Mouse (Mus musculus): Measurements from ENCODE around the gene Crisp2.
A peak's percentile ranks its signal among the peaks of the same experiment; 100 is the strongest.
"Not testable (repeated sequence)": the region's sequence is repeated elsewhere in the genome, so short reads cannot be mapped to it uniquely, and the experiment has no call there.

Crisp2 gene

DNA sequence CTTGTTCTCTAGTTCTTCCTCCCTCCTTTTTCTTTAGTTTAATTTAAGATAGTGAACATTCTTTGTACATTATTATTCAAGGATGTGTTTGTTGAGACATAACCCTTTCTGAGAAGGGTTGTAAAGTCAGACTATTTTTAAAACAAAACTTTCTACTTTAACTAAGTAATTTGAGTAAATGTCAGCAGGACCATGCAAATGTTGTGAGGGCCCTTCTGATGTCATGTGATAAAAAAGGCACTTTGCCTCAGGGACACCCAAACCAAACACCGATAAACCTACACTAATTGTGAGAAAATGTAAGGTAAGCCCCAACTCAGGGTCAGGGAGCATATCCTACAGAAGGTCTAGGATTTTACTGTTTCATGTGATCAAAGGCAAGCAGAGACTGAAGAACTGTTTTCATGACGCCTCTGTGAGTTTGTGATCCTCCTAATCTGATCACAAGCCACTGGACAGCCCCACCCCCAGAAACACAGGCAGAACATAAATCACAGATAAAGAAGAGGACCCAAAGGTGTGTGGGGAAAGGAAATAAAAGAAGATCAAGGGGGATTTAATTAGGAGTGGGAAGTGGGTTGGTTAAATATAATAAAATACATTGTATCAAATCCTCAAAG, at the start of gene Crisp2:
Gene Crisp2, minus strand, starts transcription at position 51 of the 620 bp plus-strand sequence.
- DNase-seq (ENCODE audit: low read depth, low spot score), result no peak

DNA sequence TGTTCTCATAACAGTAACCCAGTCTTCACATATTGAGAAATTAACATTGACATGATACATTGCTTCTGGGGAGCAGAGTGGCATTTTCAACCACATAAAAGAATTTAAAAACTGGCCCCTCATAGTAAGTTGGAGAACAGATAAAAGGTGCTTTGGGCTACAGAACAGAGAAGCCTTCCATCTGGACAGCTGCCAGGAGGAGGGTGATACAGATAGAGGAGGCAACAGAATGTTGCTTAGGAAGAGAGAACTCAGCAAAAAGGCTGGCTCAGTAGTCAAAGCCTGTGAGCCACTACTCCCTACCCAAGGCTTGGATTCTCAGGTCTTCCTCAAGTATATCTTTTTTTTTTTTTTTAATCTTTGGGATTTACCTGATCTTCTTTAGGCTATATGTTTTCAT, 48.3 kb upstream of the Crisp2 start:
- DNase-seq (ENCODE audit: low read depth, low spot score), result no peak

DNA sequence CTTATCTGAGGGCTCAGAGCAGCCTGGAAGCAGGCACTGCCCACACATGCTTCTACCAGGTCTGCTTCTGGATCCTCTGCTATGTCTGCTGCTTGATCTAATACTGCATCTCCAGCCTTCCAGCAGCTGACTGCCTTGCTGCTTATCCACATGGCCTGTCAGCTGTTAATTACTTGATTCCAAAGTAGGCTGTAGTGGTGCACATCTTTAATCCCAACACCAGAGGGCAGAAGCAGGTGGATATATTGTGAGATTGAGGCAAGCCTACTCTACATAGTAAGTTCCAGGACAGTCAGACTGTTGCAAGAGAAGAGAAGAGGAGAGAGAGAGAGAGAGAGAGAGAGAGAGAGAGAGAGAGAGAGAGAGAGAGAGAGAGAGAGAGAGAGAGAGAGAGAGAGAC, 30.5 kb upstream of the Crisp2 start:
- no peak for DNase-seq (ENCODE audit: low read depth, low spot score)

DNA sequence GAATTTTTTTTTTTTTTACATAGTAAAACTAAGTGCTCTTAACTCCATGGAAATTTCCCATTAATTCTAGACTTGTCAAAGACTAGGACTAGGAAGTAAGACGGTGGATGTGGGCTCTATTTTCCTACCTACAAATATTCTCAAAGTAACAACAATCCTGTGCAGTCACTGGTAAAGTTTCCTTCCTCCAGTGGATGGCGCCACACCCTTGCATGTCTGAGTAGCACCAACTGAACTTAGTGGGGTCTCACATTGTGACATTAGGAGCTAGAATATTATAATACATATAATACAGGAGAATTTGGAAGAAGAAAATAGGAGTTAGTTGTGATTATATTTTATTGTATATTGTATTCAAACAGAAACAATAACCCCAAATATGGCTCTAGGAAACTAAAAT, 25.1 kb upstream of the Crisp2 start:
- no peak for DNase-seq (ENCODE audit: low read depth, low spot score)

DNA sequence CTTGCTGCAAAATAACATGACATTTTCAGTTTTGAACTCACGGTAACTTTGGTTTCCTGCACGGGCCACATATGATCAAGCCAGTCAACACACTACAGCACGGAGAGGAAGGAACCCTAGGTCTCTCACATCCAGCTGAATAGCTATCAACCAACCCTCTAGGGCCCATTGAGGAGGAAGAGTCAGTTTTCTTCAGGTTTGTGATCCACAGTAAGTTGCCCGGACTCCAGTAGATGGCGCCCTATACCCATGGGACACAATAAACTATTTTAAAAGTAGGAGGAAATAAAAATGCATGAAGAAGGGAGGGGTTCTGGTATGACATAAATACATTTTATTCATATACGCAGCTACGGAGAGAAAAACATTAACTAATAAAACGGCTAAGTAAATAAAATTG, 17.7 kb upstream of the Crisp2 start:
- peak; percentile 27 for DNase-seq (ENCODE audit: low read depth, low spot score)

DNA sequence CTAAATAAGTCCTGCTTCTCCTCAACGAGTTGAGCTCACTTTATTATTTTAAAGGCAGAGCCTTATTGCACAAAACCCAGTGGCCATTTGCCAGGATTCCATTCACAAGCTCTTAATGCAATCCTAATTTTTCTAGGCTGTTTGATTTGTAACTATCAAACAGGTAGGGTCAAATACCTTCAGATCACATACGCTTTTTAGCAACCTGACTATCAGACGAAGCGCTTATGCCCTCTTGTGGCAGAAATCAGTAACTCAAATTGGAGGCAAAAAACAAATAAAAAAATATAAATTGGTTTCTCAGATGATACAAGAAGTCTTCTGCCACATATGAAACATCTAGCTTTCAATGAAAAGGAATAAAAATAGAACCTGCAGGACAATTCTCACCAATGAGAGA, 17.0 kb upstream of the Crisp2 start:
- DNase-seq (ENCODE audit: low read depth, low spot score), result peak; percentile 42

DNA sequence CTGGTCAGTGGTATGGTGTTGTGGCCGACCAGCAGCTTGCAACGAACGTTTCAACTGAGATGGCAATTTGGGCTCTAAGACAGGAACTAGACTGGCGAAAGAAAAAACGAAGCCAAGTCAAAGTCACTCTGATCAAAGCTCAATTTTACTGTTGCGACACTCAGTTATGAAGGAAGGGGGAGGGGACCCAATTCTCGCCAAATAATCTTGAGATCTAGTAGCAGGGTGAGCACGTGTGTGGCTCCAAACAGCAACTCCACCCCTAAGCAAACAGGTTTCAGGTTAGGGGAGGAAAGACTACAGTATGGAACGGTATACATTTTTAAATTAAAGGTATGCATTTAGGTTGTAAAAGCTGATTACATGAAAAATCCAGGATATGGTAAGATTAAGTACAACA, 14.7 kb upstream of the Crisp2 start:
- no peak for DNase-seq (ENCODE audit: low read depth, low spot score)

DNA sequence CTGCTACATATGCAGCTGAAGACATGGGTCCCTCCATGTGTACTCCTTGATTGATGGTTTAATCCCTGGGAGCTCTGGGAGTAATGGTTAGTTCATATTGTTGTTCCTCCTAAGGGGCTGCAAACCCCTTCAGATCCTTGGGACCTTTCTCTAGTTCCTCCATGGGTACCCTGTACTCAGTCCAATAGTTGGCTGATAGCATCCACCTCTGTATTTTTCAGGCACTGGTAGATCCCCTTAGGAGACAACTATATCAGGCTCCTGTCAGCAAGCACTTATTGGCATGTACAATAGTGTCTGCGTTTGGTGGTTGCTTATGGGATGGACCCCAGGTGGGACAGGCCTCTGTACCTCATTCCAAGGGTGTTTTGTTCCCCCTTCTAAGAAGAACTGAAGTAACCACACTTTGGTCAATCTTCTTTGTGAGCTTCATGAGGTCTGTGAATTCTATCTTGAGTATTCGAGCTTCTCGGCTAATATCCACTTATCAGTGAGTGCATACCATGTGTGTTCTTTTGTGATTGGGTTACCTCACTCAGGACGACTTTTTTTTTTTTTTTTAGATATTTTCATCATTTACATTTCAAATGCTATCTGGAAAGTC, 10.6 kb upstream of the Crisp2 start:
- DNase-seq (ENCODE audit: low read depth, low spot score), result no peak

DNA sequence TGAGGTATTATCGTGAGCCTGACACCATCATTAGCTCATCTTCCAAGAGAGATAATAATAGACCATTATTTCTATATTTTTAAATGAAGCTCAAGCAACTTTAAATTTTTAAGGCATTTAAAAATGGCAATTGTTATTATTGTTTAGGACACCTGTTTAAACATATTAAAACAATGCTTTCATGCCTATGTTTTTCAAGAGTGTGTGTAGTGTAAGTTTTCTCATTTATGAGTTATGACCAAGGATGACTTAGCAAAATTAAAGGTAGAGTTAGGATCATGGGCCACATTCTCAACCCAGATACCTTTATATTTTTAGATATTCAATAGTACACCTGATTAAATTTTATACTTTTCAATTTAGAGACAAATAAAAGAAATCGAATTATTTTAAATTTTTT, 5.5 kb upstream of the Crisp2 start:
- no peak for DNase-seq (ENCODE audit: low read depth, low spot score)

DNA sequence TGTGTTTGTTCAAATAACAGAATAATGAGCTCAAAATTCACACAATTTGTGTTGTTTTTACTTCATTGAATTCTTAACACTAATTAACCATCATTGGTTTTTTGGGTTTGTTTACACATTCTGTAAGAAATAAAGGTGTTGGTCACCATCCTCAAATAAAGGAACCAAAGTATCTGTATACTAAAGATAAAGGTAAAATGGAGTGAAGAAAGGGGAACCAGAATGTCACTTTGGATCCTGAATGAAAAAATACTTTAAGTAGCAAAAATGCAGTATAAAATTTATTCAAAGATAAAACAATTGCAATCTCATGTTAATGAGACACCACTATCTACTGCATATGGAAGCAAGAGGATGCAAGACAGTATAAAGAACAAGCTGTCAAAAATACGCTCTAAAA, 4.8 kb upstream of the Crisp2 start:
- no peak for DNase-seq (ENCODE audit: low read depth, low spot score)

DNA sequence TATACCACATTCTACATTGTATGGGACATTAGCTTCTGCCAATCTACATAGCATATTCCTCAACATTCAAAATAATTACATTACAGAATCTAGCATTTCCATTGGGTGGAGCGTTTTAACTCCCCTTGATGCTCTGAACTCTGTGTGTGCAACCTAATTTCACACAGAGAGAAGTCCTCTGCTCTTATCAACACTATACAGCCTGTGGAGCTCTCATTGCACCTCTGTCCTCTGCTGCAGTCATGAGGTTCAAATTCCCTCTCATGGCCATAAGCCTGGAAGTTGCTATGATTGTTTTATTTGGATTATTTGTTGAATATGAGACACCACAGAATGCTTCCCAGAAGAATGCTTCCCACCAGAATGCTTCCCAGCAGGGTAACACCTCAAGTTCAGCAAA, 4.1 kb upstream of the Crisp2 start, which contains the start of gene Rhag:
Gene Rhag, plus strand, starts transcription at position 193 of the 400 bp plus-strand sequence.
- DNase-seq (ENCODE audit: low read depth, low spot score), result no peak

DNA sequence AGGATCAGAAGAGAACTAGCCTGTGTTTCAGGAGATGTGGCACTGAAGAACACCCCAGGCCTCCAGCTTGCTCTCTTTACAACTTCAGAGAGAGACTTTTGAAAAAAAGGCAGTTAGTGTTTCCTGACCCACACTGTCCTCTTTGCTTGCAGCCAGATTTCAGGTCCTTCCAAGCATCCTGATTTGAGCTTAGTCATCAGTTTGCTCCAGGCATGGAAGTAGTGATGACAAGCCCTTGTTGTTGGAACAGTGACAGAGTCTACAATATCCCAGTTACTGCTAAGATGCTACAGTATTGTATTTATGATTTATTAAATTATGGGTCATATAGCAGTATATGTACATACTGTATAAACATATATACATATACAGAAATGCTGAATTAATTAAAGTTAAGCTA, 1.3 kb upstream of the Crisp2 start:
- DNase-seq (ENCODE audit: low read depth, low spot score), result no peak

DNA sequence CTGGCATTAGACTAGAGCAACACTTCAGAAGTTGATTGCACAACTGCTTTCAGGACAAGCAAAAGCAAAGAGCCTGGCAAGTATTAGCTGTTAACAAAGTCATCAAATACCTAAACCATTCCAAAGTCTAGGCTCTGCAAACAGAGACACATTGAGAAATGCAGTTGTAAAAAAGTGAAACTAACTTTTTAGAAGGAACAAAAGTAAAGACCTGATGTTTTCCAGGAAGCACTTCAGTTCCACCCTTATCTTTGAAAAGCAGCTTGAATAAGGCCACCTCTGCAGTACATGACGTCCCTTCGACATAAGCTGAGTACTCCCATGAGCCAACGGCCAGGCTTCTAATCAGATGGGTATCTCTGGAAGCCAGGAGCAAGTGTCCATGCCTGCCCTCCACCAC, 253 bp downstream of the Crisp2 start:
- DNase-seq (ENCODE audit: low read depth, low spot score), result no peak

DNA sequence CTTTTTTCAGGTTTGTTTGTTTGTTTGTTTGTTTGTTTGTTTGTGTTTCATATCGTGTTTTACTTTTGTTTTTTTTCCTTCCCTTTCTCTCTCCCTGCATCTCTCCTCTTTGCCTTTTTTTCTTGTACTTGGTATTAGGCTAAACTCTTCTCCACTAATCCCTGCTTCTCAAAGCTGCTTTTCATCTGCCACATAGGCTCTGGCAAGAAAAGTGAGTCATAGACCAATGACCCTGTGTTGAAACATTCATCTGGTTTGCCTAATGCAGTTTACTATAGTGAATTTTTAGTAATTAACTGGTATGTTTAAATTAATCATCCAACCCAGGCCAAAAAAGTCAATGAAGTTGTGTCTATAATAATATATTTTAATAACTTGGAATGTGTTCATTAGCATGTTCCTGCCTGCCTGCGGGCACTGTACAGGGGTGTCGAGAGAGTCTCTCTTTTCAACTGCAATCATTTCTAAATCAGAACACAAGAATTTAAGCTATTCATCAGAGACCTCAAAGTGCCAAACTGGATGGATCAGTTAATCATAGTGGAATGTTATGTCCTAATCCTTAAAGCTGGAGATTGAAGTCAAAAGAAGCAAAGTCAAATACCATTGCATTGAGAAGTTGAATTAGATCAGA, 4.0 kb downstream of the Crisp2 start:
- DNase-seq (ENCODE audit: low read depth, low spot score), result no peak

DNA sequence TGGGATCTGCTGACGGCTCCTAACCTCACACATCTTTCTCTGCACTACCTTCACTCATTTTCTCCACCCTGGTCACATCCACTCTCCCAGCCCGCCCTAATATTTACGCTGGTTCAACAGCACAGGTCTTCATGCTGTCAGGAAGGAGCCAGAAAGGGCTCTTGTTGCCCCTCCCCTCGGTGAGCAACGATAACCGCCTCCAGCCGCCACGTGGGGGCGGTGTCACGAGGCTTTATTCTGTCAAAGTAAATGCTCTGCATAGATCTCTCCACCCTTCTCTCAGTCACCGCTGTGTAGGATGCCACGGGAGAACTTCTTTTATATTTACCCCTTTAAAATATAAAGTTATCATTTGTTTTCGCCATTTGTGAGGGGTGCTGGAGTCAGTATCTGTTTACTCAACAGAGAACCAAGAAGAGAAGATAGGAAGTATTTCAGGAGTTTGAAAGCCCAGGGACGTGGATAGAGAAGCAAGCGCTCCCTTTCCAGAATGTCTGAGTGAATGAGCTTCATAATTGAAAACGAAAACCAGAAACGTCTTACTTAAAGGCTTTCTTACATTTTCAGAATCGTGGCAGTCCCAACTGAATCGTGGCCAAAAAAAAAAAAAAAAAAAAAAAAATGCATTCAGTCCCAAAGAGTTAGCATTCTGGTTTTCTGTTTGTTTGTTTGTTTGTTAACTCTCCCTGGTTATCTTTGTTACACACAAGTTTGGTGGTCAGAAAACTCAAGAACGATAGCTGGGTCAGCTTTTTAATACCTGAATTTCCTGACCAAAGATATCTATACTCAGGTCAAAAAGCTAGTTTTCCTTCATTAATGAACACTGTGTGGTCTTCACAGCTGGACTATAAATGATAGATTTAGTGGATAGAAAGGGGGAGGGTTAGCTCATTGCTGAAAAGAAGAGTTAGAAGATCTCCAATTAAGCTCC, 12.6 kb downstream of the Crisp2 start:
- peak; percentile 2 for DNase-seq (ENCODE audit: low read depth, low spot score)

DNA sequence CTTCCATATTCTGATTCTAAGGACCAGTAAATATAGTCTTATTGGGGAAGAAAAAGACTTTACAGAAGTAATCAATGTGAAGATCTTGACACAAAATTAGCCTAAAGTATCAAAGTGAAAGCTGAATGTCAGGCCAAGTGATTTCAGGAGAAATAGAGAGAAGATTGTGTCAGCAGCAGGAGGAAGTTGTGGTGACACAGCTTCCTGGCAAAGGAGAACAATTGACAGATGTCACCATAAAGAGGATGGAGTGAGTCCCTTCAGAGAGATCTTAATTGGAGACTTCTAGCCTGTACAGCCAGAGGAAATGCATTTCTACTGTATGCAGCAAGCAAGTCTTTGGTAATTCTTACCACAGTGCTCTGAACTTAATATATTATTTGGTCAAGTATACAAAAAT, 16.9 kb downstream of the Crisp2 start:
- no peak for DNase-seq (ENCODE audit: low read depth, low spot score)

DNA sequence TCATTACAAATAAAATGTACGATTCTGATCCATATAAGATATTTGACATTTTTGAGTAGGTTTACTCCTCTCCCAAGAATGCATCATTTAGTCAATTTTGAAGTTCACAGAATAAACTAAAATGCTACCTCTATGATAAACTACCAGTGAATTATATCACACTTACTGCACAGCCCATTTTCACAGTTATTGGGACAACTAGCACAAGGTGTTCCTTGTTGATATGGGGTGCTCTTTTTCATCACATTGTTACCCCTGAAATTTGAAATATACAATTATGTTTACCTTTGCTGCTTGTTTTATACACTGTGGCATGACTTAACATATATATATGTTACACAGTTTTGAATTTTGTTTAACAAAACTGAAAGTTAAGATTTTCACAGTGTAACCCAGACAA, 39.7 kb downstream of the Crisp2 start:
- no peak for DNase-seq (ENCODE audit: low read depth, low spot score)

DNA sequence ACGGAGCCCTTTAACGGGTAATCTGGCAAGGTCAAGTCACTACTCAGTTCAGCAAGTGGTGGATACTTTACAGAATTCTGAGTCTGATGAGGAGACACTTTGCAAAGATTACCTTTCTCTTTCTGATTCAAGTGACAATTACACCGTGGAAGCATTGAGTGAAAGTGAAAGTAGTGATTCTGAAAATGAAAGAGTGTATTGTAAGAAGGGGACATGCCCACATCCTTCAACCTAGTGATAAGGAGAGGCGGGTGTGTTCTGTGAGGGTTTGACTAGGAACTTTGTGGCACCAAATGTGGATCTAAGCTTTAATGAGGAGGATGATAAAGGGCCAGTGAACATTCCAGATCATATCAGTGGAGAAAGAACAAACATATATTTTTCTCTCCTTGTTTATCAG, 43.1 kb downstream of the Crisp2 start:
- no peak for DNase-seq (ENCODE audit: low read depth, low spot score)

DNA sequence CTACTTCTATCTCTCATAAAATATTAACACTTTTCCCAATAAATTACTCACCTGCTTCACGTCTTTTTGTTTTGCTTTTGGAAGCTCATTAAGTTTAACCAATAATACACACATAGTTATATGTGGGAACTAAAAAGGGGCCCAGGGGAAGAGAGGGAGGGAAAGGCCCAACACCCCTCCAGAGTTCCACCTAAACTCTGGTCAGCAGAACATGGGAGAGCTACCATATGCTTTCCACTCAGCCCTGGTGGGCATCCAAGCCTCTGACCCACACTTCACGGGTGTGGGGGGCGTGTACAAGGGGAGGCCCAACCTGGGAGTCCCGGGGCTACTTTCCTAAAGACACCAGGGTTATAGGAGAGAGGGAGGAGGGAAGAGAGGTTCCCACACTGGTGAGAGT, 75.1 kb downstream of the Crisp2 start:
- no peak for DNase-seq (ENCODE audit: low read depth, low spot score)

DNA sequence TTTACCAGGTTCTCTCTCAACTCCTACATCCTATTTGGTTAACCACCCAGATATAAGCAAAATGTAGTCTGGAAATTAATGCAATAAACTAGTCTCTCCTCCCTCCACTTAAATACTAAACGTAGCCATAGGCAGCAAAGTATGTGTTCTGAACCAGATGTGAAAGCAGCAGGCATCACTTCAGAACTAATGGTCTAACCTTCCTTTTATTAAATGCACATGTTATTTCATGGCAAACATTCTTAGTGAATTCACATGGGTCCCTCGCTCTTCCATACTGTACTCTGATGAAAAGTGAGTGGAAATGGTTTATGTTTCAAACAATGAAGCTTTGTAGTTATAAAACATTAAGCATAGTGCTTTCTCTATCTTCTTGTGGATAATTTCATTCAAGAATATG, 75.5 kb downstream of the Crisp2 start:
- DNase-seq (ENCODE audit: low read depth, low spot score), result peak; percentile 27

DNA sequence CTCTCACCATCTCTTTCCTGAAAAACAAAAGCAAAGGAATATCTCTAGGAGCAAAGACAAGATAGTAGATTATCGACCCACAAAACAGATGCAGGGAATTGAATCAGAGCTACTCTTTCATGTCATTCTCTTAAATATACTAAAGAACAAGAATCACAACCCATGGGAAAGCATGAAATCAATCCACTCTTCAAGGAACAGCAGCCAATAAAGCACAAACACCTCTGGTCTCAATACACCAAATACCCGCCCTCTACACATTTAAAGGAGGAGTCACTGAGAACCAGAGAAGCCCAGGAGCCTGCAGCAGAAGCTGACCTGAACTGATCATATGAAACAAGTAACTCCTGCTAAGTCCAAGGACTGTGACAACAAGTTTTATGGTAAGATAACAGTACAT, 80.0 kb downstream of the Crisp2 start, which contains the start of gene Esp1:
Gene Esp1, plus strand, starts transcription at position 301 of the 400 bp plus-strand sequence.
- DNase-seq (ENCODE audit: low read depth, low spot score), result no peak

DNA sequence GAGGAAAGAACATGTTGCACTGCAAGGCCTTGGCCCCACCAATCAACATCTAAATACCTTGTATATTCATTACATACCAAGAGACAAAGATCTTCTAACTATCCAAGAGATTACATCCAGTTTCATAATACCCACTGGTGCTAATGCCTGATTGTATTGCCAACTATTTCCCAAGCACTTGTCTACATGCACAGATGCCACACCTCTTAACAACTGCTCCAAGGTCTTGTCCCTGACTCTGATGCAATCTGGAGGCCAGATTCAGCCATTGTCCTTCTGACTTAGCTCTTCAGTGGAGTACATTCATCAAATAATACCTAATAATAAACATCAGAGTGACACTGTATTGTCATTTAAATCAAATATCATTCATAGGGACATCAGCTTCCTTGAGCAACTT, 89.7 kb downstream of the Crisp2 start:
- not testable (repeated sequence) for DNase-seq (ENCODE audit: low read depth, low spot score)
